Mouse (Mus musculus) NIH3T3 (cell line): ENCODE measurements around the gene Ptch2.

Source experiments
- DNase-seq: peaks from one replicate; pipeline ENCODE4 v3.0.0-alpha.2; 2012; ENCODE audit warnings: low read depth

The Ptch2 gene

DNA sequence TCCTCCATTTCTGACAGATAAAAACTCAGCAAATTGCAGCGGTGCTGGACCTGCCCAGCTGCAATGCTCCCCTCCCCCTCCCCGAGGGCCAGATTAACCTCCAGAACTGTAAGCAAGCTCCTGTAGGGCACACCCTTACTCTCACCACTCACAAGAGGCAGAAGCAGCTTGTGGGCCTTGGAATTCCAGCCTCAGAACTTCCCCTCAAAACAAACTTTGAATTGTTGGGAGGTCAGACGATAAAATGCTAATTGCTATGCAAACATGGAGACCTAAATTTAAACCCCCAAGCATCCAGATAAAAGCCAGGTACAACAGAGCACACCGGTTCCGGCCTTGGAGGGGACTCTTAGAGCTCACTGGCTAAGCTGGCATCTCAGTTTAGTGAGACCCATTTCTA, 56.8 kb downstream of the Ptch2 start:
- DNase-seq = no peak

DNA sequence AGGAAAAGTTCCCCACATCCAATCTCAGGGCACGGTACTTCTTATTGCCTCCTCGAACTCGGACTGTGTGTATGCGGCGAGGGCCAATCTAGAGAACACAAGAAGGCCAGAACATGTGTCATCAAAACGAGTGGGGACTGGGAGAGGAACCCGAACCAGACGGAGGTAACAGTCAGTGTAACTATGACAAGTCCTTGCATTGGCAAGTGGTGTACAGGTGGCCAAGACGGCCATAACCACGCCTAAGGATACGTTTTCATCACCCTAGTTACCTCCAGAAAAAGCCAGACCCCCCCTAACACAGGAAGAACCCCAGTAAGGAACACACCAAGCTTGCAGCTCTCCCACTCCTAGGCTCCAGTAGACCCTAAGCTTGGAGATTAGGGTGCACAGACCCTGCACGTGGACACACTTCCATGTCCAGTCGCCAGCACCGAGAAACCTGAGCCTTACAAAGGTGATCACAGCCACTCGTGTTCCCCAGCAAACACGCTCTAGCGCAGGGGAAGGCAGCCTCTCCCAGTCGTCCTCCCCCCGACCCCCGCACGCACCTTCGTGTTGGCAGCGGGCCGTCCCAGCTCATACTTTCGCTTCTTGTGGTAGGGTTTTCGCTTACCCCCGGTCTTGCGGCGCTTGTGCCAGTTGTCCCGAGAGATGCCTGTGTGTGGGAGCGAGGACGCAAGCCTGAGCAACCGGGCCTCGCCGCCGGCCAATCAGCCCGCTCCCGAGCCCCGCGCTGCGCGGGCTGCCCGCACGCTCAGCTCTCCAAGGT, 59.3 kb downstream of the Ptch2 start:
- peak; percentile 43 for DNase-seq

DNA sequence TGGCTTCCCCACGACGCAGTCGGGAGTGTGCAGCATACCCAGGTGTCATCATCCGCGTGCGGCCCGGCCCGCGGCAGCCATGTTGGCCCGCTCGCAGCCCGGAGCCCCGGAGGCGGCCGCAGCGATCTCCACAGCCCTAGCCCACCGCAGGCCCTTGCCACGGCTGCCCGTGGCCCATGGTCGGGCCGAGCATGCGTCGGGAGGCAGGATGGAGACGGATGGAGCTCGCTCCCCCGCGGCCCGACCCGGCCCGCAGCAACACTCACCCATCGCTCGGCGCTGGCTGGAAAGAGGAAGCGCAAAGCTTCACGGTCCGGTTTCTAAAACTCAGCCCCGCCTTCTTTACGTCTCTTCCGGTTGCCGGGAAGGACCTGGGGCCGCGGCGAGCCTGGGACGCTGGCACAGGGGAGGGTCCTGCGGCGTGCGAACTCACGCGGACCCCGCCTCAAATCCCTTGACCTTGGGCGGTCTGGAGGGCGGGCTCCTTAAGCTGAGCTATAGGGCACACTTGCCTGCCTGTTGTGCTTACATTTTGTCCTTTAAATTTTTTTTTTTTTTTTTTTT, 60.0 kb downstream of the Ptch2 start, which contains the start of gene Rps8:
Gene Rps8, minus strand, starts transcription at position 452 of the 564 bp plus-strand sequence.
- DNase-seq = peak; percentile 92

DNA sequence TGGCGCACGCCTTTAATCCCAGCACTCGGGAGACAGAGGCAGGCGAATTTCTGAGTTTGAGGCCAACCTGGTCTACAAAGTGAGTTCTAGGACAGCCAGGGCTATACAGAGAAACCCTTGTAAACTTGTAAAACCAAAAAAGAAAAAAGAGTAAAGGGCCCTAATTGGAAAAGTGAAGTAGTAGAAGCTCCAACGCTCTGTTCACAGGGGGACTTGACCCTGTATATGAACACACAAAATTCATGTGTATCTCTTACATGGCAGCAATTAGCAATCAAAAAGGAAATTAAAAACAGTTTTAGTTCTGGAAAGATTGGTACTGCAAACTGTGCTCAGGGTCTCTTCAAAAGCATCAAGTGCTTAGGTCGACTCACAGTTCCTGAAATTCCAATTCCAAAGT, 60.5 kb downstream of the Ptch2 start:
- DNase-seq = no peak

DNA sequence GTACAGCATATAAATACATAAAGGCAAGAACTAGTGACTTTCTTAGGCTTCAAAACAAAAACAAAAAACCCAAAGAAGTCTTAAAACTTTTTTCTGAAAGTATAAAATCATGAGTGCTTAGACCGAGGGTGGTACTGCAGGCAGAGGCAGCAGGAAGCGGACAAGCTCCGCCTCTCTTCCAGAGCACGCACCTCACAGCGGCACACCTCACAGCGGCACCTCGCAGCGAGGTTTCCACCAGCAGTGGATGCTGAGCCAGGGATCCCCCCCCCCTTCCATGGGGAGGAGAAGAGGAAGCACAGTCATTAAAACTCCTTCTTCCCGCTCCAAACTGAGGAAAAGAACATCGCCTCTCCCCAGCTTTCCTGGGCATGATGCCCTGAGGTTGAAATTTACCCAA, 63.8 kb downstream of the Ptch2 start:
- no peak for DNase-seq

DNA sequence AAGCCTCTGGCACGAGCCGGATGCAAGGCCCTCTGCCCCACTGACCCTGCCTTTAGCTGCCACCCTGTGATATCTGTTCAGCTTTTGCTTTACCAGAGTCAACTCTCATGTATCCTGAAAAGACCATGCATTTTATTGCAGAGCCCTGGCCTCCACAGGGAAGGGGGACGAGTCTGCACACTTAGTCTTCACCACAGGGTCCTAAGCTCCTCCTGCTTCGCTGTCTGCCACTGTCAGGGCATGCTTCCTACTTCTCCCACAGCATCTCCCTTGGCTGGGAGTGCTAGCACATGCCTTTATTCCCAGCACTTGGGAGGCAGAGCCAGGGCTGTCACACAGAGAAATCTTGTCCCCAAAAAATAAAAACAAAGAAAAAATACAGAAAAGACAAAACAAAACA, 65.3 kb downstream of the Ptch2 start:
- DNase-seq = no peak
